Mouse (Mus musculus): ENCODE measurements around the gene Myo7a. TPM values are rescaled to one million over a fixed set of nuclear protein-coding genes. Genes with fewer than 3 reads are reported as not detected.

Myo7a gene
- total RNA-seq, 2 experiments from 2014 or later, result 4.2 to 4.6 TPM

DNA sequence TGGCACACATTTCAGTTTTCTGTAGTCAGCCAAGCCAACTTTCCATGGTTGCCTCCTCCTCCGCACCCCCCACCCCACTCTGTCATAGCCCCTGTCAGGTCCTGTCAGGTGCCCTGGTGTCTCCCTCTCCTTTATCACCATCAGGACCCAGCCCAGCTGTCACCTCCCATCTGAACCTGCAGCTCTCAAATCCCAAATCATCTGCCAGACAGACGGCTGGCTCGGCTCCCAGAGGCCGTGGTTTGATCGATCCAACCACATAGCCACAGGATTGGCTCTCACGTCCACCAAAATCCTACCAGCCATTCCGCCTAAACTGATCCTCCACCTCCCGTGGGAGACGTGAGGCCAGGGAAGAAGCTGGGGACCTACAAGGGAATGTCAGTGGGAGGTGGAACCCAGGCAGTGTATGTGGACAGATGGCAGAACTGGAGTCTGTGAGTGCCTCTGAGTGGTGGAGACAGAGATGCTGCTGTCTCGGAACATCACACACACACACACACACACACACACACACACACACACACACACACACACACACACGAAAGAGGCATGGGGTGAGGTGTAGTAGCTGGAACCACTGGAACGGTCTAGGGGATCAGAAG lies 26.6 kb upstream of the Myo7a start:
- intact Hi-C loops (cut with DNase I), result no loop called here
- DNase-seq, result no peak

DNA sequence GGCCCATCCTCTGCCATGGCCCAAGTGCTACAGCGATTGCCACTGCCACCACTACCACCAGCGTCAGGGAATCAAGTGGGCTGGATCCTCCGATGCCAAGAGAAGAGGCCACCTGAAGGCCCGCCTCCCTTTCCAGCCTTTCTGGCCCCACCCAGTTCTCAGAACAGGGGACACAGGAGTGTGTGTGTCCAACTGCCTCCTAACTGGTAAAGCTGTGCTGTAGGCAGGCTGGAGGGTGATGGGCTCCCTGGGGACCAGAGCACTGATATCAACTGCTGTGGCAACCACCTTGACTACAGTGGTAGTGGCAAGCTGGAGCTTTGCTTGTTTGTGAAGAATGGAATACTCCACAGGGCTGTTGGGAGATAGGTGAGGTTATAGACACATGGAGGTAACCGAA lies 26.1 kb upstream of the Myo7a start, which contains the start of gene Omp:
TSS of gene Omp (minus strand) at position 101 of the 400 bp plus-strand sequence.
- no peak for DNase-seq
- intact Hi-C loops (cut with DNase I), result no loop called here

DNA sequence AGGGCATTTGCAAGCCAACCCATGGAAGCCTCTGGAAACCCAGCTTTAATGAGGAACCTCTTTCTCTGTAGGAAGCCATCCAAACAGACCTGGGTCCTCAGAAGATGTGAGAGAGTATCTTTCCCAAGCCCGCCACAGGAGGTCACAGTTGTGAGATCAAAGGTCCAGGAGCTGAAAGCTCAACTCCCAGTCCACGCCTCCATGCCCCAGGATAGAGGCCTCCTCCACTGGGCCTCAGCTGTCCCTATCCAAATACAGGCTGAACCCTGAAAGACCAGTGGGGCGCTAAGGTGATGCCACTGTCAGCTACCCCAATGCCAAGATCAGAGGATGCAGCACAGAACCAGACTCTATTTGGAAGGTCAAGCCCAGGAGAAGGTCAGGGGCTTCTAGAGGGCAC lies 23.3 kb upstream of the Myo7a start:
- intact Hi-C loops (cut with DNase I), result no loop called here
- DNase-seq, result no peak

DNA sequence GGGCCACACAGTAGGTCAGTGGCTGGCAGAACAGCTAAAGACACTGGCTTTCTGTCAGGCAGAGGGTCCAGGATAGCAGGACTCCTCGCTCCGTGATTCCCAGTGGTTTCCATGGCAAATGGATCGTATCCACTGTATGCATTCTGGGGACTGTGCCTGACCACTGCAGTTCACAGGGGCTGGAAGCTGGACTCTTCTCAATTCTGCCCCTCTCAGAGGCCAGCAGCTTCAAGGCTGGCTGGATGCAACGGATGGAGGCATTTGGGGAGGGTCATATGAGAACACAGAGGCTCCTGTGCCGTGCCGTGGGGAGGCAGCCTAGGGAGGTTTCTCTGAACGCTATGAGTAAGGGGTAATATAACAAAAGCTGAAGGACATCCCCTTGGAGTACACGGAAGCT lies 22.9 kb upstream of the Myo7a start:
- no peak for DNase-seq
- intact Hi-C loops (cut with DNase I), result no loop called here

DNA sequence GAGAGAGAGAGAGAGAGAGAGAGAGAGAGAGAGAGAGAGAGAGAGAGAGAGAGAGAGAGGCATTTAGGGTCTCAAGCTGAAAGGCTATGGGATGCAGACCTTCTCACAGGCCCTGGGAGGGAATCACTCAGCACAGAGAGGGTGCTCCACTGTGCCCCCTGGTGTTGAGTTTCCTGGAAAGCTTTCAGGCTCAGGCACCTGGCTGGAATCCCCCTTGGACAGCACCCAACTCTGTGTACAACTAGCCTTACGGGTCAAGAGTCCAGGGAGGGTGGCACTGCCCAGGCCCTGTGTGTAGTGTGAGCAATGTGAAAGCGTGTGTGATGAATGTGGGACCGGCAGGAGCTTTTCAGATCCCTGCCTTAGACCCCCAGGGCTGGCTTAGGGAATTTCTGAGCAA lies 21.9 kb upstream of the Myo7a start:
- intact Hi-C loops (cut with DNase I), result no loop called here
- peak; percentile 37 to 58 for DNase-seq

DNA sequence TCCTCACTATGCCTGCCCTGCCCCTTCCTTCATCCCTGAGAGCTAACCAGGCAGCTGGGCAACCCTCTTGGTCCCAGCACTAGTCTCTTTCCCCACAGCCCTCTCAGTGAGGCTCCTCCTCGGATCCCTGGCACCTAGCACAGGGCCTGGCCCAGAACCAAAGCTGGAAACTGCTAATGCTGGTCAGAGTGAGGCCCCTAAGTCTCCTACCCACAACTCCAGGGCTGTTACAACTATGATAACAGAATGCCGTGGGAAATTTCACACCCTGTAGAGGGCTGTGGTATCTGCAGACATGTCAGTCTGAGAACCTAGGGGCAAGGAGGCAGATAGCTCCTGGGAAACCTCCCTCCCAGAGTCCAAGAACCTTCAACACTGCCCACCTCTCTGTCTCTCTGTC lies 21.3 kb upstream of the Myo7a start:
- intact Hi-C loops (cut with DNase I), result no loop called here
- DNase-seq, result peak; percentile 39 to 46

DNA sequence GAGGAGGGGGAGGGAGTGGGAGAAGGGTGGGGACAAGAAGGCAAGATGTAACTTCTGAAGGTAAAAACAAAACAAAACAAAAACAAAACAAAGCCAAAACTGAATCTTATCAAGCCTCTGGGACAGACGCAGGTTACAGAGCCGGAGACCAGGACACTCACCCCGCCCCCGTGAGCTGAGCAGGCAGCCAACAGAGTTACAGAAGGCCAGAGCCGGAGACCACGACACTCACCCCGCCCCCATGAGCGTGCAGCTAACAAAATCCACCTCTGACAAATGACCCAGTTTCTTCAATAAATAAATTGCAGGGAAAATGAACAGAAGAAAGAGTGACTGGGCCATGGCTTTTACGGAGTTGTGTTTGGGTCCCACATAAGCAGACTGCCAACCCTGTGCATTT lies 19.9 kb upstream of the Myo7a start:
- DNase-seq, result no peak
- intact Hi-C loops (cut with DNase I), result no loop called here

DNA sequence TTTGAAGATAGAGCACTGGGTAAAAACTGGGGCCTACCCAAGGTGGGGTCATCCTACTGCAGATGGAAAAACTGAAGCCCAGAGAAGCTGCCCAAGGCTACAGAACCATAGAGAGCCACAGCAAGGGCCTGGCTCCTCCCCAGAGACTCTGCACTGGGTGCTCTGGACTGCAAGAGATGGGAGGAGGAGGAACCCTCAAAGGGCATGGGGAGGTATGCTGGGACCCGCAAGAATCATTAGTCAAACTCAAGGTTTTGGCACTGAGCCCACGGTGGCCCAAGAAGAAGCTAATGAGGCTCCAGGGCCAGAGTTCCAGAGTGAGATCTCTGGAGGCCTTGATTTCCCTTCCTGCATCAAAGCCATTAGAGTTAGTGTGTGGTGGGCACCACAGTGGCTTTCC lies 18.7 kb upstream of the Myo7a start:
- DNase-seq, result no peak
- intact Hi-C loops (cut with DNase I), result no loop called here

DNA sequence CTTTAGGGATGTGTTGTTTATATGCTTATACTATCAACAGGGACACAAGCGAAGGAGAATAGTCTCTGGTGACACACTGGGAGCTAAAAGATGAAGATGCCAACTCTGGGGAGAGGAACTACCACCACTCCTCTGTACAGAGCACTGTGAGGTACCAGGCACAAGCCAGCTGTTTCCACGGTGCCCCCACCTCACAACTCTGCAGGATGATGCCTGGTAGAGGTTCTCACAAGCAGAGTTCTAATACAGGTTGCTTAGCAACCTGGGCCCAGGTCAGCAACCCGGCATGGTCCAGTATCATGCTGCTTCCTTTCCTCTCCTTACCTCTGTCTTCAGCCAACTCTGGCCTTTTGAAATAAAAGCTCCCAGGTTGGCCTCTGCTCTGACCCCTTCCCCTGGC lies 18.3 kb upstream of the Myo7a start:
- DNase-seq, result no peak
- intact Hi-C loops (cut with DNase I), result no loop called here

DNA sequence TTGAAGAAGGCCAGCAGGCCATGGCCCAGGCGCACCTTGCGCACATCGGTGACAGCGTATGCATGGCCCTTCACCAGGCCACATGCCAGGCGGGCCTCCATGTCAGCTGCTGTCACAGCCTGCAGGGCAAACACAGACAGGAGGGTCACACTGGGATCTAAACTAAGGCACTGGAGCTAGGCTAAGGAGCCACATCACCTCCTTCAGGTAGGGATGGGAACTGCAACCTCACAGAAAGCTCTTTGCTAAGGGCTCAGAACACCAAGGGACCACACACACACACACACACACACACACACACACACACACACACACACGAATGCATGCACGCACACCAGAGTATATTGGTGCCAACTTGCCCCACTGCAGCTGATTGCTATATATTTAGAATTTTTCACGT lies 12.4 kb upstream of the Myo7a start:
- intact Hi-C loops (cut with DNase I), result no loop called here
- DNase-seq, result no peak

DNA sequence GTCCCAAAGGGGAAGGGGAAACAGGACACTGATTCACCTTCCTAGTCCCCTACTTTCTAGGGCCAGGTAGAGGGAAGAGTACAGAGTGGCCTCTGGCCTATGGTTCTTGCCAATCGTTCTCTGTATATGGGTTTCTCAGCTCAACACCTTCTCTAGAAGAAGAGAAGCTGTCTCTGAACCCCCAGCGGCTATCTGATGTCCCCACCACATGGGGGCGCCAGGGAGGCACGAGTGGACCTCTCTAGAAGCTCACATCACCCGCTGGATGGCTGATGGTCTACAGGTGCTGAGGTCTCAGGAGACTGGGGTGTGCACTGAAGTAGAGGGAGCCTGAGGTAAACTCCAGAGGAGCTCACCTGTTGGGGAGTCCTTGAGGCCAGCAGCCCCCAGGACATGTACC lies 6.1 kb upstream of the Myo7a start:
- intact Hi-C loops (cut with DNase I), result loop anchor here (10.0 kb wide), 1 partner anchor 141 kb away; no protein-coding TSS in a partner anchor
- DNase-seq, result peak in 1 of 2 experiments; percentile 42

DNA sequence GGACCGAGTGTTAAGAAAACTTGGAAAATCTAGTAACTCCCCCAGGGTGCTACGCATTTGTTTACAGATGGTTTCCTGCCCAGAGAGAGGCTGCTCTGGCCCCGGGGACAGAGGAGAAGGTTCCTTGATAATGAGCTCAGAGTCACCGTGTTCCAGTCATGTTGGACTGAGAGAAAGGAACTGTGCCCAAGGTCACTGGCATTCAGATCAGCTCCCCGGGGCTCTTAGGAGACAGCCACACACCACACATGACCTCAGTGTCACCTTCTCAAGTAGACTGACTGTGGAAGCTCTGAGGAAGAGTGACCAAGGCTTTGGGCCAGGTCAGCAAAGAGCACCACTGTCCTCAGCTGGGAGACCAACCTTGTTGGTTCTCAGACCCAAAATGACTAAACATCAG lies 5.4 kb upstream of the Myo7a start:
- intact Hi-C loops (cut with DNase I), result loop anchor here (5.0 to 10.0 kb wide), 2 partner anchors 140 to 377 kb away; no protein-coding TSS in a partner anchor
- DNase-seq, result no peak

DNA sequence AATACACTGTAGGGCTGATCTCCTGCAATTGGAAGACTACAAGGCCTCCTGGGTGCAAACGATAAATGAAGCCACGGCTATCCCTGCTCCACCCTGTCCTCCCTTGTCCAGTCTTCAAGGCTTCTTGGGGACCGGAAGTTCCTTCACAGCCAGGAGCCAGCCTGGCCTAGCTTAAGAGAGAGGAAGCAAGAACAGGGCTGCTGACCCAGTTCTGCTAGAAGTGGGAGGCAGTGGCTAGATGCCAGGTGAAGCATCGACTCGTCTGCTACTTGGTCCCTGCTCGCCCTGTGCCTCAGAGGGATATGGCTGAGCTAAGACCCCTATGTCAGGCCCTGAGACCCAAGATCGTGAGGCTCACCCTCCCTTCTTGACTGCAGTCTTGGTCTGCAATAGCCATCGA lies 2.3 kb upstream of the Myo7a start:
- intact Hi-C loops (cut with DNase I), result loop anchor here (5.0 to 10.0 kb wide), 2 partner anchors 137 to 374 kb away; no protein-coding TSS in a partner anchor
- DNase-seq, result peak; percentile 6 to 30

DNA sequence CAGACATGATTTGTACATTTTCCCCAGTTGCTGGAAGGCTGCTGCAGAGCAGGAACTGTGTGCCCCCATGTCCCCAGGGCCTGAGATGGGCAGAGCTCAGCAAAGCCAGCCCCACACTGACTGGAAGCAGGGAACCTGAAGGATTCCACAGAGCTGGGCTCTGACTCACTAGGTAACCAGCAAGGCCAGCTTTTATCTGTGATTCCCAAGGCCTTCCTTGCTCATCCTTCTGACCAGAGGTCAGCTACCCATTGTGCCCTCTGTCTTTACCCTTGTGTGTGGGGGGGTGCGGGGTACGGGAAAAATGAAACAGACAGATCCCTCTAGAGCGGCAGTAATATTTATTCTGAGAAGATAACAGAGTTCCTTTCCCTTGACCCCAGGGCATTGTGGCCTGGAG lies 1.9 kb upstream of the Myo7a start:
- DNase-seq, result no peak
- intact Hi-C loops (cut with DNase I), result loop anchor here (5.0 to 10.0 kb wide), 2 partner anchors 136 to 374 kb away; no protein-coding TSS in a partner anchor

DNA sequence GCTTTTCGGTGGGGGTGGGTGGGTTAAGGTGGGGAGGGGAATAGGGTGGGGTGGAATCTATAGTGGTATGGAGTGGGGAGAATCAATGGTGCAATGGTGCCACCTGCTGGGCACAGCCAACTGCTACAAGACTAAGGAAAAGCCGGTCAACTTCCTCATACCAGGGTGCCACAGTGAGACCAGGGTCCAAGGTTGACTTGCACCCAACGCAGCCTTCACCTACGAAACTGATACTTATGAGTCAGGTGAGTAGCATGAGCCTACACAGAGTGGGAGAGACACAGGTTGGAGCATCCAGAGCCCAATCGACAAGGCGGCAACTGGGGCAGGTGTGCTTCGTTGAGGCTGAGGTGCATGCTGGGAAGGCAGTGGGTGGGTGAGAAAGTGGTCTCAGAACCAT lies 1.0 kb upstream of the Myo7a start:
- intact Hi-C loops (cut with DNase I), result loop anchor here (1.0 to 10.0 kb wide), 4 partner anchors 17 to 373 kb away; no protein-coding TSS in a partner anchor
- peak; percentile 69 to 80 for DNase-seq

DNA sequence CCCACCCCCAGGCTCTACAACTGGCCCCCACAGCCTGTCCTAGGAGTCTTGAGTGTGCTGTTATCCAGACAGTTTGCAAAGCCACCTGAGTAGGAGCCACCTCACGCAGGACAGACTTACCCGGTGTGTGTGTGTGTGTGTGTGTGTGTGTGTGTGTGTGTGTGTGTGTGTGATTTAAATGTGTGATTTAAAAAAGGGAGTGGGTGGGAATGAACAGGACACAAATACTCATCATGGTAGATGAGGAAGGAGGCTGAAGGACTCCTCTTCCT lies 573 bp upstream of the Myo7a start:
- DNase-seq, result no peak
- intact Hi-C loops (cut with DNase I), result loop anchor here (1.0 to 10.0 kb wide), 4 partner anchors 17 to 373 kb away; no protein-coding TSS in a partner anchor

DNA sequence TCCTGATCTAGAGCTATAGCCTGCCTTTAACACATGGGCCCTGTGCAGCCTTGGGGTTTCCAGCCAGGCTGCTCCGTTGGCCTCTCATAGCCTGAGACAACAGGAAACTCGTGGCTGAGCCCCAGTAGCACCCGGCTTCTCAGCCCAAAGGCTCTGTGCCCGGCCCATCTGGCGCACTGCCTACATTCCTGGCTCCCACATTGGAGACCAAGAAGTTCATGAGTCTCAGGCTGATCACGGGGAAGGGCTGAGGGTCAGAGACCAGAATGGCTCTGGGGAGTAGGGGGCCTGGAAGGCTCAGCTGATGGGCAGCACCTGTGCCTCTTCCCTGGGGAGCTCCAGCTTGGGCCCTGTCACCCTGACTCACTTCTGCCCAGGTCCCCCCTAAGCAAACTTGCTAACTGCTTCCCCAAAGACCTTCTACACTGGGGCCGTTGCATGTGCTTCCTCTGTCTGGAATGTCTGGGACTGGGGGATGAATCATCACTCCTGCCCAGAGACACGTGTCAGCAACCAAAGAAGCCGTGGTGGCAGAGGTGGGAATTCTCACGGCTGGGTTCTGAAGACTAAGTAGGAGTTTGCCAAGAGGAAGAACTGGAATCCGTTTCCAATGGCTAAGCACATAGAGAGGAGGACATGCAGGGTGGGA lies 2.2 kb downstream of the Myo7a start:
- intact Hi-C loops (cut with DNase I), result no loop called here
- peak; percentile 78 to 82 for DNase-seq

DNA sequence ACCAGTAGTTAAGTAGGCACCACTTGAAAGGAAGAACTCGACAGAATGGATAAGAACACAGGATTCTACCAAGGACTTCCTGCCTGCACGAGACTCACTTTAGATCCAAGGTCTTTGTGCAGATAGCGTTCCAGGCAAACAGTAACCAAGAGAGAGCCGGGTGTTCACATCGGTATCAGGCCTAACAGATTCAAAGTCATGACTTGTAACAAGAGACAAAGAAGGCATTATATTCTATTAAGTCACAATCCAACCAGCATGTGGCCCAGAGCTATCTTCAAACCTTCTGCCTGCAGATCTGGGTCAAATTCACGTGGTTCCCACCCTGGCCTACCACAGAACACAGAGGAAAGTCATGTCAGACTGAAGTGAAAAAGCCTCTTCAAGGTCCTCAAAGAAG lies 4.7 kb downstream of the Myo7a start:
- intact Hi-C loops (cut with DNase I), result no loop called here
- no peak for DNase-seq

DNA sequence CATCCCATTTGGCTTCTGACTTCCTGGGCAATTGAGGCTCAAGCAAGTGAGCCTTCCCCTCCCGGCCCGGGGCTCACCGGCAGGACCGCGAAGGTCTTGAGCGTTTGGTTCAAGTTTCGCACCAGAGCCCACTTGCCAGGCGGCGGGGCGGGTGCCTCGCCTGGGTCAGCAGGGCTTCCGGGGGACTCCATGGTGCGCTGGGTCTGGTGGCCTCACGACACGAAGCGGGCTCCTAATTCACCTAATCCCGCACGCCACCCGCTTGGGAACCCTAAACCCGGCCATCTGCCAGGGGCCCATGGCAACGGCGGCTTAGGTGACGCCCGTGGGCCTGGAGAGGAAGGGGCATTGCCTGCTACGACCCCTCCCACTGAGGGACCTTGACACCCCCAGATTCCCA lies 8.1 kb downstream of the Myo7a start:
- DNase-seq, result no peak
- intact Hi-C loops (cut with DNase I), result no loop called here

DNA sequence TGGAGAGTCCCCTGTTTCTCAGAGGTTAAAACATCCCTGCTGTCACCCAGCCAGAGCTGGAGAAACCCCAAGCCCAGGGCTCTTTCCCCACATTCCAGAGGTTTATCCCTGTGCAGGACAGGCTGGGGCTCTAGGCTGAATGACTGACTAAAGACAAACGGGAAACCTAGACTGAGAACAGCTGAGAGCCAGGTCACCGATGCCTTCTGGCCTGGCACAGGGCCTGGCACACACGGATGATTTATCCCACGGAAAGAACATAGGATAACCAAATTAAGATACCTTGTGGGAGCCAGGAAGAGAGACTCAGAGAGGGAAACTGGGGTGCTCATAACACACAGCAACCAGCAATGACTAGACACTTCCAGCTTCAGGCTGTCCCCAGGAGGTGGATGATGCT lies 9.6 kb downstream of the Myo7a start:
- DNase-seq, result no peak
- intact Hi-C loops (cut with DNase I), result no loop called here

DNA sequence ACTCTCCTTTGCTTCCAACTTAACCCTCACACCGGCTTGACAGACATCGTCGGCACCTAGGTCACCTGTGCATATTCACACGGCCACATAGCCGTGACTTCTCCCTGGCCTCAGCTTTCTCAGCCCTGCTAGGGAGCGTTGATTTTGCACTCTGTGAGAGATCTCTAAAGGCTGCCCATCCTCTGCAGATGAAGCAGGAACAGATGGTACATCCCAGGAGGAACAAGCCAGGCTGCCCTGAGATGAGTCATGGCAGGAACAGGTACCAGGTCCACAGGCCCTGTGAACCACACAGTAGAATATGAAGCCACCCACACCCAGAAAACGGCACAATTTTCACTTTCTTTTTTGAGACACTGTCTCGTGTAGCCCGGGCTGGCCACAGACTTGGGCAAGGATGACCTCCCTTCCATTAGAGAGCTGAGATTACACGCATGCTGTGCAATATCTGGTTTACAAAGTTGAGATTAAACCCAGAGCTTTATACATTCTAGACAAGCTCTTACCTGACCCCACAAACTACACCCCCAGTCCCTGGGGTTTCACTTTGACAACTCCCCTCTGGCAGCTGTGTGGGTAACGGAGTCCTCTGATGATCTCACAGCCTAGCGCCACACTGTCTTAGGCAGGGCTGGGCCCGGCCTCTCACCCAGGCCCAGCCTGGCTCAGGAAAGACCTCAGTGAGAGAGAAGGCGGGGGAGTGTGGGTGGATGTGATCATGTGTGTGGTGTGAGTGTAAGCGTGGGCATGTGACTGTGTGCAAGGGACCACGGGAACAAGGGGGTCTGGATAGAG lies 10.5 kb downstream of the Myo7a start:
- intact Hi-C loops (cut with DNase I), result no loop called here
- DNase-seq, result no peak

DNA sequence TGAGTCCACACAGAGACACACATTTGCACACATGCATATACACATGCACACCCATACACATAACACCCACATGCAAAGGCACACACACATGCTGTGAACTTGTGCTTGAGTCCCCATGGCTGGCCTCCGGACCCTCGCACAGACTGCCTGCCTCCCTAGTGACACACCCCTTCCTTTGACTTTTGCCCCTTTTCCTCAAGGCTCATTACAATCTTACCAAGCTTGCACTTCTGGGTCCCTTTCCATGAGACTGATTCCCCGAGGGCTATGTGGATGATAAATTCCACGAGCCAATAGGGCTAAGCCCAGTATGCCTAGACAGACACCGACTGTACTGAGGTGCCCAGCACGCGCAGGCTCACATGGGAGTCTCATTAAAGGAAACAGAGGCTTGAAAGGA lies 13.1 kb downstream of the Myo7a start:
- intact Hi-C loops (cut with DNase I), result no loop called here
- no peak for DNase-seq

Data from heart, postnatal 10 days (tissue).